Mouse (Mus musculus) lung, postnatal 0 days (tissue): ENCODE results near the gene Rcor3. TPM values are rescaled to one million over a fixed set of nuclear protein-coding genes. Genes with fewer than 3 reads are reported as not detected.

Experiments used
- ATAC-seq: fragments of 200-750 bp; cut with Nextera tagmentation; 2 replicates; pipeline ENCODE4 v1.8.0; 2017; ENCODE audit warnings: moderate library complexity
- DNase-seq: peaks from one replicate; pipeline ENCODE4 v3.0.0-alpha.2; 2016; ENCODE audit warnings: low spot score
- H3K27ac ChIP-seq: fragments of 300-500 bp; sonication (generic); 2 replicates; pipeline ENCODE4 v1.5.1; 2014; ENCODE audit warnings: antibody characterized with exemption, mild to moderate bottlenecking, low read length, mixed read lengths
- H3K27me3 ChIP-seq: fragments of 300-500 bp; sonication (generic); replicated peaks from 2 replicates; pipeline ENCODE4 v1.6.1; 2014; ENCODE audit warnings: low read length, mixed read lengths; ENCODE audit not compliant: insufficient read depth
- H3K36me3 ChIP-seq: fragments of 300-500 bp; sonication (generic); 2 replicates; pipeline ENCODE4 v1.6.1; 2014; ENCODE audit warnings: low read length, mixed read lengths; ENCODE audit not compliant: insufficient read depth
- H3K4me1 ChIP-seq: fragments of 300-500 bp; sonication (generic); 2 replicates; pipeline ENCODE4 v1.6.1; 2014; ENCODE audit warnings: antibody characterized with exemption, low read depth, low read length, mixed read lengths; ENCODE audit not compliant: insufficient read depth
- H3K4me2 ChIP-seq: fragments of 300-500 bp; sonication (generic); replicated peaks from 2 replicates; pipeline ENCODE4 v1.6.1; 2014; ENCODE audit warnings: low read depth, mild to moderate bottlenecking, low read length, moderate library complexity, mixed read lengths
- H3K4me3 ChIP-seq: fragments of 300-500 bp; sonication (generic); 2 replicates; pipeline ENCODE4 v1.5.1; 2014; ENCODE audit warnings: low read depth, low read length
- H3K9ac ChIP-seq: fragments of 300-500 bp; sonication (generic); replicated peaks from 2 replicates; pipeline ENCODE4 v1.6.1; 2014; ENCODE audit warnings: low read depth, mild to moderate bottlenecking
- H3K9me3 ChIP-seq: fragments of 300-500 bp; sonication (generic); 2 replicates; pipeline ENCODE4 v1.6.1; 2016; ENCODE audit warnings: low read length, mixed read lengths
- CTCF ChIP-seq: IDR thresholded peaks from 2 replicates; pipeline ENCODE4 v1.5.1; 2016; ENCODE audit warnings: antibody characterized with exemption, mild to moderate bottlenecking
- EP300 ChIP-seq: IDR thresholded peaks from 2 replicates; pipeline ENCODE4 v1.6.1; 2016; ENCODE audit warnings: antibody characterized with exemption, mild to moderate bottlenecking, control low read depth
- WGBS: fragments of 180-500 bp; shearing (Covaris S2); extraction: QIAGEN DNeasy Blood & Tissue Kit; methylation state at CpG from one replicate; pipeline ENCODE4 v1.1.7; 2014; 5-methylcytosine and 5-hydroxymethylcytosine counted together
- polyA plus RNA-seq: library from polyadenylated mRNA; unstranded; fragments of >200 nt; fragmentation: Nextera tagmentation; extraction: Ambion mirVana; gene quantifications from 2 replicates; pipeline ENCODE4 v1.2.1, GENCODE M21; 2015

Rcor3 gene
- polyA plus RNA-seq, 1 experiment from 2014 or later = 26.1 TPM

GRCm38 (mm10) chr1:192069971-192070591 lies 67.8 kb downstream of the Rcor3 start:
- ATAC-seq (peak; percentile 46), DNase-seq (no peak)
- Histone ChIP-seq H3K4me1 (peaks cover 5% of the 10 kb centered on the region), H3K4me3 (no peak overlapping the region), H3K4me2 (peak overlapping the region; percentile 19; the same call in 1 of the 2 replicates), H3K27ac (0 out of 2 replicates have a peak overlapping the region, but pooled peaks have one; percentile 9), H3K9me3 (no peaks in the 10 kb centered on the region), H3K9ac (no peak overlapping the region), H3K27me3 (no peaks in the 10 kb centered on the region), H3K36me3 (peaks cover 13% of the 10 kb centered on the region; the same call in 1 of the 2 replicates)
- 33% methylated on average over 13 of the region's 13 CpGs for WGBS
- TF ChIP-seq EP300 = no peak
- TF ChIP-seq CTCF = no peak

GRCm38 (mm10) chr1:192068188-192068587 lies 69.7 kb downstream of the Rcor3 start:
- Histone ChIP-seq H3K27ac (no peak overlapping the region), H3K9ac (no peak overlapping the region), H3K4me1 (peaks cover 5% of the 10 kb centered on the region), H3K36me3 (peaks cover 30% of the 10 kb centered on the region; the same call in 1 of the 2 replicates), H3K4me3 (no peak overlapping the region), H3K4me2 (no peak overlapping the region), H3K27me3 (no peaks in the 10 kb centered on the region), H3K9me3 (no peaks in the 10 kb centered on the region)
- DNase-seq = no peak
- ATAC-seq = no peak
- TF ChIP-seq CTCF (no peak), EP300 (no peak)
- 42% methylated on average over 2 of the region's 2 CpGs for WGBS

GRCm38 (mm10) chr1:192066956-192067355 lies 70.9 kb downstream of the Rcor3 start:
- Histone ChIP-seq H3K4me3 (no peak overlapping the region), H3K9me3 (no peaks in the 10 kb centered on the region), H3K4me2 (no peak overlapping the region), H3K27ac (no peak overlapping the region), H3K4me1 (peaks cover 5% of the 10 kb centered on the region), H3K27me3 (no peaks in the 10 kb centered on the region), H3K9ac (no peak overlapping the region), H3K36me3 (peaks cover 30% of the 10 kb centered on the region; the same call in 1 of the 2 replicates)
- TF ChIP-seq CTCF (no peak), EP300 (no peak)
- WGBS = 93% methylated on average over 3 of the region's 3 CpGs
- ATAC-seq = no peak
- no peak for DNase-seq

DNA sequence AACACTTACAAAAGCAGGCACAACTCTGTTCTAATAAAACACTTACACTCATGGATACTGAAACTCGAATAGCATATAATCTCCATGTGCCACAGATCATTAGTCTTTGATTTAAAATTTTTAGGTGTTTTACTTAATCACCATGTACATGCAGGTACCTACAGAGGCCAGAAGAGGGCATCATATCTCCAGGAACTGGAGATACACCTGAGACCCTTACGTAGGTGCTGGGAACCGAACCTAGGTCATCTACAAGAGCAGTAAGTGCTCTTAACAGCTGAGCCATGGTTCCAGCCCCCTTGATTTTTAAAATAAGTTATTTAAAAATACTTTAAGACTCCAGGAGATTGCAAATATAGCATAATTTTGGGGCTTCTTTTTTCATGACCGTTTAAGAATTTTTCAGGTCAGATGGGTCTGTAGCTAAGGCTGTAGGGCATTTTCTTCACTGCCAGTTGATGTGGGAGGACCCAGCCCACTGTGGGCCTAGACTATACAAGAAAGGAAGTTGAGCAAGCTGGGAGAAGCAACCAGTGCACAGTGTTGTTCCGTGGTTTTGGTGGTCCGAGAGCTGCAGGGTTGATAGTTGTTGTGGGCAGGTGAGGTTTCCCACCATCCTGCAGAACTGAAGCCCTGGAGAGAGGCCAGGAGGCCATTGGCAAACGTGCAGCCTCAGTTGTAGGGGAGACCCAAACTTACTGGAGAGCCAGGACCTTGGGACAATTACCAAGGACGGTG lies 74.5 kb downstream of the Rcor3 start:
- Histone ChIP-seq H3K4me3 (no peak overlapping the region), H3K36me3 (peaks cover 30% of the 10 kb centered on the region; the same call in 1 of the 2 replicates), H3K9ac (no peak overlapping the region), H3K4me1 (no peaks in the 10 kb centered on the region), H3K27ac (no peak overlapping the region), H3K4me2 (no peak overlapping the region), H3K27me3 (no peaks in the 10 kb centered on the region), H3K9me3 (no peaks in the 10 kb centered on the region)
- no peak for ATAC-seq
- no peak for TF ChIP-seq EP300
- peak; percentile 52 for TF ChIP-seq CTCF
- WGBS = 90% methylated on average over 8 of the region's 8 CpGs
- no peak for DNase-seq

DNA sequence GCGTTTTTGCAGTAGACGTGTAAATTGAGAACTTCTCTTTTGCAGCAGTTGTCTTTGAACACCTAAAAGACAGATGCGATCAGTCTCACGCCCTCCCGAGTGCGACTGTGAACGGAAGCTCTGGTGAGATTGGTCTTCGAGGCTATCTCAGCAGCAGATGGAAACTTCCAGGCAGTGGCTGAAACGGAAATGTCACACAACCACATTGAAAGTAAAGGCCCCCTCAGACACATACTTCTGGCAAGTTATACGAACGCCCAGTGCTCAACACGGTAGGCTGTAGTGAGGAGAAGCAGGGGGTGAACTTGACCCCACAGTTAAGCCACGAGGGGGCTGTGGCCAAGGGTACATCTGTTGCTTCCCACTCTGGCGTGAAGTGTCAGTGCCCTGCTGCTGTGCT lies 75.2 kb downstream of the Rcor3 start:
- DNase-seq (no peak), ATAC-seq (no peak)
- TF ChIP-seq CTCF = no peak
- no peak for TF ChIP-seq EP300
- H3K4me3 ChIP-seq = no peak overlapping the region
- H3K27me3 ChIP-seq = no peaks in the 10 kb centered on the region
- no peak overlapping the region for H3K27ac ChIP-seq
- no peaks in the 10 kb centered on the region for H3K4me1 ChIP-seq
- H3K9ac ChIP-seq = no peak overlapping the region
- no peaks in the 10 kb centered on the region for H3K9me3 ChIP-seq
- H3K36me3 ChIP-seq = peaks cover 27% of the 10 kb centered on the region; the same call in 1 of the 2 replicates
- no peak overlapping the region for H3K4me2 ChIP-seq
- WGBS = 82% methylated on average over 14 of the region's 14 CpGs

GRCm38 (mm10) chr1:192061666-192062306 lies 76.1 kb downstream of the Rcor3 start:
- no peaks in the 10 kb centered on the region for H3K27me3 ChIP-seq
- peaks cover 25% of the 10 kb centered on the region; the same call in 1 of the 2 replicates for H3K36me3 ChIP-seq
- ATAC-seq (peak; percentile 98), DNase-seq (peak; percentile 93)
- H3K4me1 ChIP-seq = no peaks in the 10 kb centered on the region
- no peak overlapping the region for H3K4me3 ChIP-seq
- no peaks in the 10 kb centered on the region for H3K9me3 ChIP-seq
- H3K4me2 ChIP-seq = no peak overlapping the region
- 23% methylated on average over 4 of the region's 4 CpGs for WGBS
- no peak overlapping the region for H3K27ac ChIP-seq
- H3K9ac ChIP-seq = no peak overlapping the region
- TF ChIP-seq EP300 (peak; percentile 69), CTCF (0 out of 2 replicates have a peak, but pooled peaks have one; percentile 6)
